Mouse (Mus musculus): ENCODE results near the gene Myl7. TPM values are rescaled to one million over a fixed set of nuclear protein-coding genes. Genes with fewer than 3 reads are reported as not detected.
"Not testable (repeated sequence)": the region's sequence is repeated elsewhere in the genome, so short reads cannot be mapped to it uniquely, and the experiment has no call there.

The Myl7 gene
- polyA plus RNA-seq, 1 experiment from 2014 or later, result 2.6 TPM

DNA sequence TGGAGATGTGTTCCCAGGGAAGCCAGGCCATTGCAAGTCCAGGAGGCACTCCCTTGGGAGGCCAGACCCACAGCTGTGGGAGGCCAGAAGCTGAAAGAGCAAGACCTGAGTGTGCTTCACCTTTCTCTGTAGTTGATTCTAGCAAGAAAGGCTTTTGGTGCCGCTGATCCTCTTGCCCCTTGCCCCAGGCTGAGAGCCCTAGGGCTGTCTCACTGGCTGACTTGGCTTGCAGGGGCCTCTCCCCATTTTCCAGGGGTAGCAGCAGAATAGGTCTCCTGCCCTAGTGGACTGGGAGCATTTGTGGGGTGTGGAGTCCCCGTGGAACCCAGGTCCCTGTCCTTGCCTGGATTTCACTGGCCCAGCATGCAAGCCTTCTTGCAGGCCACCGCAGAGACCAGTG lies 2.7 kb upstream of the Myl7 start:
- Histone ChIP-seq H3K27ac (peak overlapping the region; percentile 88), H3K27me3 (ENCODE audit: insufficient read depth, poor library complexity, severe bottlenecking) (peaks cover 65% of the 10 kb centered on the region), H3K36me3 (no peaks in the 10 kb centered on the region), H3K4me1 (replicated peaks) (peaks cover 62% of the 10 kb centered on the region), H3K9me3 (no peaks in the 10 kb centered on the region), H3K4me3 (peak overlapping the region; percentile 53)
- DNase-seq (ENCODE audit: low spot score), result no peak
- WGBS, result 14% methylated on average over 3 of the region's 3 CpGs

DNA sequence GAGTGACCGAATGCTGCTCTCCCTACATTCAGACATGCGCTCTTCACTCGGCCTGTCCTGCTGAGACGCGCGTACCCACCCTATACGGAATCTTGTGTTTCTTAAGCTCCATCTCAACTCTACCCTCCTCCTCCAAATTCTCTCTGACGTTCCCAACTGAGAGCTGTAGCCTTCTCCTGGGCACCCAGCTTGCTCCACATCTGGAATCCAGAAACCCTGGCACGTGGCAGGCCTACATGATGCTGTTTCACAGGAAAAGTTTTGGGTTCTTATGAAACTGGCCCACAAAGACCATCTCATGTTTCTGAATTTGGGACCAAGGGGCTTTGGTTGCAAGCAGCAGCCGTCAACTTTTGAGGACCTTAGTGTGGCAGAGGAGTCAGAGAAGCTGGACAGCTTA lies 704 bp upstream of the Myl7 start:
- no peak for DNase-seq (ENCODE audit: low spot score)
- Histone ChIP-seq H3K4me1 (replicated peaks) (peaks cover 73% of the 10 kb centered on the region), H3K4me3 (no peak overlapping the region), H3K27me3 (ENCODE audit: insufficient read depth, poor library complexity, severe bottlenecking) (peaks cover 72% of the 10 kb centered on the region), H3K36me3 (no peaks in the 10 kb centered on the region), H3K27ac (no peak overlapping the region), H3K9me3 (no peaks in the 10 kb centered on the region)
- WGBS, result 95% methylated on average over 10 of the region's 10 CpGs

DNA sequence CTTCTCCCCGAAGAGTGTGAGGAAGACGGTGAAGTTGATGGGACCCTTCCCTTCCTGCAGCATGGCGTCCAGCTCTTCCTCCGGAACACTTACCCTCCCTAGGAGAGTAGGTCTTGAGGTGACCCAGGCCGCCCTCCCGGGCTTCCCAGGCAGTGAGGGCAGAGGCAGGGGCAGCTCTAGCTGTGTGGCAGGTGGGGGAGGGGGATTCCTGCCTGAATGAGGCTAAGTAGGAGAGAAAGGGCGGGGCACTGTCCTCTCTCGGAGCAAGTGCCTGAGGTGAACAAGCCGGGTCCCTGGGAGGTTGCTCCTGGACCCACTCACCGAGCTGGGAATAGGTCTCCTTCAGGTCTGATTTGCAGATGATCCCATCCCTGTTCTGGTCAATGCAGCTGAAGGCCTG lies 743 bp downstream of the Myl7 start:
- 8% methylated on average over 10 of the region's 10 CpGs for WGBS
- H3K27ac ChIP-seq, result peak overlapping the region; percentile 72
- DNase-seq (ENCODE audit: low spot score), result no peak

GRCm38 (mm10) chr11:5897230-5897629 lies 1.4 kb downstream of the Myl7 start:
- no peak for DNase-seq (ENCODE audit: low spot score)
- Histone ChIP-seq H3K27me3 (ENCODE audit: insufficient read depth, poor library complexity, severe bottlenecking) (peaks cover 59% of the 10 kb centered on the region), H3K36me3 (no peaks in the 10 kb centered on the region), H3K9me3 (no peaks in the 10 kb centered on the region), H3K4me3 (0 out of 2 replicates have a peak overlapping the region, but pooled peaks have one; percentile 31), H3K27ac (peak overlapping the region; percentile 72), H3K4me1 (replicated peaks) (peaks cover 76% of the 10 kb centered on the region)
- 12% methylated on average over 16 of the region's 16 CpGs for WGBS

More for the DNA sequence above, 743 bp downstream of the Myl7 start:
- H3K36me3 ChIP-seq, result no peaks in the 10 kb centered on the region
- H3K4me3 ChIP-seq, result peak overlapping the region; percentile 31
- no peaks in the 10 kb centered on the region for H3K9me3 ChIP-seq
- peaks cover 76% of the 10 kb centered on the region for H3K4me1 ChIP-seq (replicated peaks)
- H3K27me3 ChIP-seq (ENCODE audit: insufficient read depth, poor library complexity, severe bottlenecking), result peaks cover 65% of the 10 kb centered on the region

DNA sequence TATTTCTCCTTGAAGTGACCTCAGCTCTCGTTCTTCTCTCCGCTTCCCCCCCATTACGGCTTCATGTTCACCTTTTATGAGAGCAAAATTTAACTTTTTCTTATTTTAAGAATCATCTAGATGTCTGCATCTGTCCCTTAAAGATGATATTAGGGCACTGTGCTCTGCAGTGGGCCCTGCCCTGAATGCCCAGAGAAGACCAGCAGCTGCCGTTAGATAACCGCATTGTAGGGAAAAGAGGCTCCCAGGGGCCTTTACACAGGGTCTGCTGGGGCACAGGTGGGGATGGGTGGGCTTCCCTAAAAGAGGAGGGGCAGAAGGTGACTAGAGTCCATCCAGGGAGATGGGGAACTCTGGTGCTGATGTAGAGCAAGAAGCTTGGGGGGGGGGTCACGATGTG lies 4.8 kb downstream of the Myl7 start:
- Histone ChIP-seq H3K4me1 (replicated peaks) (peaks cover 72% of the 10 kb centered on the region), H3K27ac (peak overlapping the region; percentile 64)
- WGBS, result 71% methylated on average over 6 of the region's 6 CpGs

GRCm38 (mm10) chr11:5892810-5893368 lies 5.7 kb downstream of the Myl7 start:
- Histone ChIP-seq H3K36me3 (no peaks in the 10 kb centered on the region), H3K4me3 (no peak overlapping the region), H3K27ac (peak overlapping the region; percentile 79; the same call in 1 of the 2 replicates), H3K27me3 (ENCODE audit: insufficient read depth, poor library complexity, severe bottlenecking) (peaks cover 23% of the 10 kb centered on the region), H3K9me3 (no peaks in the 10 kb centered on the region), H3K4me1 (replicated peaks) (peaks cover 72% of the 10 kb centered on the region)
- no peak for DNase-seq (ENCODE audit: low spot score)
- 41% methylated on average over 4 of the region's 4 CpGs for WGBS

More for the DNA sequence above, 4.8 kb downstream of the Myl7 start:
- H3K9me3 ChIP-seq, result no peaks in the 10 kb centered on the region
- H3K27me3 ChIP-seq (ENCODE audit: insufficient read depth, poor library complexity, severe bottlenecking), result peaks cover 32% of the 10 kb centered on the region
- no peak for DNase-seq (ENCODE audit: low spot score)
- H3K4me3 ChIP-seq, result no peak overlapping the region
- no peaks in the 10 kb centered on the region for H3K36me3 ChIP-seq

DNA sequence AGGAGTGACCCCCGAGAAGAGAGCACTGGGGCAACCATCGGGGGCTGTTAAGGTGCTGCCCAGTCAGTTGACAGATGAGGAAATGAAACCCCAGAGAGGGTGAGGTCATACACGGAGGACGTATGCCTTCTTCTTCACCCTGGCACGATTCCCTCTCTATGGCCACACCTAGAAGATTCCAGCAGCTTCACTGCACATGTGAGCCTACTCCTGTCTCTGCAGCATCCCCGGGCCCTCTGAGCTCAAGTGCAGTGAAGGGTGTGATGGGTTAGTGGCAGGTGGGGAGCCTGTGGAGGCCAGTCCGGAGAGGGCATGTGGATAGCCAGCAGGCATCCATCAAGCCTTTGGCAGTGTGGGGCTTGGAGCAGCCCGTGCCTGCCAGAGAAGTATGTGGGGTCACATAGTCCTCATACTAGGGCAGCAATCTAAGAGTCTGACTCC lies 6.4 kb downstream of the Myl7 start:
- Histone ChIP-seq H3K4me3 (no peak overlapping the region), H3K36me3 (no peaks in the 10 kb centered on the region), H3K4me1 (replicated peaks) (peaks cover 71% of the 10 kb centered on the region), H3K27me3 (ENCODE audit: insufficient read depth, poor library complexity, severe bottlenecking) (peaks cover 16% of the 10 kb centered on the region), H3K9me3 (no peaks in the 10 kb centered on the region), H3K27ac (peak overlapping the region; percentile 79)
- peak; percentile 43 for DNase-seq (ENCODE audit: low spot score)
- WGBS, result 52% methylated on average over 8 of the region's 8 CpGs

DNA sequence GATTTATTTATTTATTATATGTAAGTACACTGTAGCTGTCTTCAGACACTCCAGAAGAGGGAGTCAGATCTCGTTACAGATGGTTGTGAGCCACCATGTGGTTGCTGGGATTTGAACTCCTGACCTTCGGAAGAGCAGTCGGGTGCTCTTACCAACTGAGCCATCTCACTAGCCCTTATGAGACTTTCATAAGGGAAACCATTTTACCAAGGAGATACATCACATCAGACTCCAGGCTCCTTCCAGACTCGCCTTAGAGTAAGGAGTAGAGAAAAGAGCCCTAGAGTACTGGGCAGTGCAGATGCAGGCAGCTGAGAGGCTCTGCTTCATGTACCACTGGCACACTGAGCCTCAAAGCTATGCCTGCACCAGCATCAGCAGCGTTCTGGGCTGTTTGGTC lies 10.0 kb downstream of the Myl7 start:
- not testable (repeated sequence) for H3K27me3 ChIP-seq (ENCODE audit: insufficient read depth, poor library complexity, severe bottlenecking); H3K9me3 ChIP-seq; H3K4me3 ChIP-seq; DNase-seq (ENCODE audit: low spot score); H3K36me3 ChIP-seq
- Histone ChIP-seq H3K4me1 (replicated peaks) (peaks cover 60% of the 10 kb centered on the region), H3K27ac (0 out of 2 replicates have a peak overlapping the region, but pooled peaks have one; percentile 56)
- WGBS, result 69% methylated on average over 5 of the region's 5 CpGs

- Histone ChIP-seq H3K27ac (peak overlapping the region; percentile 85), H3K4me3 (peak overlapping the region; percentile 0; the same call in 1 of the 2 replicates), H3K9me3 (no peaks in the 10 kb centered on the region), H3K27me3 (ENCODE audit: insufficient read depth, poor library complexity, severe bottlenecking) (no peaks in the 10 kb centered on the region; the same call in 1 of the 2 replicates), H3K4me1 (replicated peaks) (peaks cover 47% of the 10 kb centered on the region), H3K36me3 (no peaks in the 10 kb centered on the region)
- WGBS, result 17% methylated on average over 5 of the region's 5 CpGs
- peak; percentile 48 for DNase-seq (ENCODE audit: low spot score)
Observed at GRCm38 (mm10) chr11:5887250-5887649, 11.3 kb downstream of the Myl7 start.

DNA sequence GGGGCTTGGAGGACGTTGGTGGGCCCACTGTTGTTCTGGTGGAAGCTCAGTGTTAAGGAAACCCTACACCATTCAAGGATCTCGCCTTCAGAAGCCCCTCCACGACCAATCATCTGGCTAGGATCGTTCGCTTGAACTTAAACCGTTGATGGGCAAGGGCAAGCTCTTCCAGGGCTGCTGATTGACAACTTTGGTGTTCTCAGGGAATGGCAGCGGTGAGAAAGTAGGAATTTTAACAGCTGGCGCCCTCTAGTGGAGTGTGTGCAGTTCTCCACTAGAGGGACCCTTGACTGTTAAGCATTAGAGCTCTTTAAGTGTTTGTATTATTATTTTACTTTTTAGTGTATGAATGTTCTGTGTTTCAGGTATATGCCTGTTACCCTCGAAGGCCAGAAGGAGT lies 12.4 kb downstream of the Myl7 start:
- H3K27me3 ChIP-seq (ENCODE audit: insufficient read depth, poor library complexity, severe bottlenecking), result no peaks in the 10 kb centered on the region; the same call in 1 of the 2 replicates
- no peaks in the 10 kb centered on the region for H3K9me3 ChIP-seq
- H3K4me3 ChIP-seq, result no peak overlapping the region
- WGBS, result 22% methylated on average over 9 of the region's 9 CpGs
- peak; percentile 65 for DNase-seq (ENCODE audit: low spot score)
- H3K4me1 ChIP-seq (replicated peaks), result peaks cover 38% of the 10 kb centered on the region
- no peaks in the 10 kb centered on the region for H3K36me3 ChIP-seq
- H3K27ac ChIP-seq, result peak overlapping the region; percentile 85

DNA sequence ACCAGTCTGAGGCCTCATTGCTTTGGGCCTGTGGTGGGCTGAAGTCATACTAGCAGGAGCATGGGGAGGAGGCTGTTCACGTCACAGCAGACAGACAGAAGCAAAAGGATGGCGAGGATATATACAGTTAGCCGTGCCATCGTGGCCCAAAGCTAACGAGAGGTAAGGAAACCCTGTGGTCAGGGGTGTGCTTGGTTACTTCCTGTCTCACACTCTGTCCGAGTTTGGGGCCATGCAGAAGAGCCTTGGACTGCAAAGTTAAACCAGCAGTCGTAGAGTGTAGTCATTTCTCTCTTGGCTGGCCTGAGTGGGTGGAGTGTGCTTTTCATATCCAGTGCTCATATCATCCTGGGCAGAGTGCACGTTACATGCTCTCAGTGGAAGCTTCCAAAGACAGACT lies 16.1 kb downstream of the Myl7 start:
- DNase-seq (ENCODE audit: low spot score), result no peak
- H3K9me3 ChIP-seq, result no peaks in the 10 kb centered on the region
- H3K36me3 ChIP-seq, result no peaks in the 10 kb centered on the region
- H3K4me1 ChIP-seq (replicated peaks), result peaks cover 31% of the 10 kb centered on the region
- 77% methylated on average over 8 of the region's 8 CpGs for WGBS
- no peak overlapping the region for H3K27ac ChIP-seq
- no peaks in the 10 kb centered on the region for H3K27me3 ChIP-seq (ENCODE audit: insufficient read depth, poor library complexity, severe bottlenecking)
- H3K4me3 ChIP-seq, result no peak overlapping the region

DNA sequence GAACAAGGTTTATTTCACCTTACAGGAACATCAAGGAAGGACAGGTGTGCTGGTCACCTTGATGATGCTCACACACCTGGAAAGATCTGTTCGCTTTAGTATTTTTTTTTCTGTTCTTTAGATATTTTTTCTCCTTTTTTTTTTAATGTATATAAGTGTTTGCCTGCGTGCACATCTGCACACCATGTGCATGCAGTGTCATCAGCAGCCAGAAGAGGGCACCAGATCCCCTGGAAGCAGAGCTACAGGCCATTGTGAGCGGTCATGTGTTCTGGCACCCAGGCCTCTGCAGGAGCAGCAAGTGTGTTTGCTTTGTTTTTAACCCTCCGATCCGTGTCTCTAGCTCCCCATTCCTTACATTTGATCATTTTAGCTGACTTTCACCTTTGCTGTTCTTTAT lies 18.7 kb downstream of the Myl7 start:
- peaks cover 32% of the 10 kb centered on the region for H3K4me1 ChIP-seq (replicated peaks)
- no peaks in the 10 kb centered on the region for H3K27me3 ChIP-seq (ENCODE audit: insufficient read depth, poor library complexity, severe bottlenecking)
- WGBS, result 47% methylated on average over 5 of the region's 5 CpGs
- no peak overlapping the region for H3K27ac ChIP-seq
- no peak overlapping the region for H3K4me3 ChIP-seq
- no peaks in the 10 kb centered on the region for H3K9me3 ChIP-seq
- DNase-seq (ENCODE audit: low spot score), result peak; percentile 76
- H3K36me3 ChIP-seq, result peaks cover 18% of the 10 kb centered on the region

- H3K36me3 ChIP-seq, result peaks cover 30% of the 10 kb centered on the region
- no peaks in the 10 kb centered on the region for H3K9me3 ChIP-seq
- H3K4me1 ChIP-seq (replicated peaks), result peaks cover 32% of the 10 kb centered on the region
- H3K4me3 ChIP-seq, result peak overlapping the region; percentile 69
- H3K27me3 ChIP-seq (ENCODE audit: insufficient read depth, poor library complexity, severe bottlenecking), result no peaks in the 10 kb centered on the region
- WGBS, result 58% methylated on average over 8 of the region's 8 CpGs
- no peak for DNase-seq (ENCODE audit: low spot score)
- H3K27ac ChIP-seq, result peak overlapping the region; percentile 89
Observed at GRCm38 (mm10) chr11:5878661-5879060, 19.9 kb downstream of the Myl7 start.
